Mouse (Mus musculus) cortical plate, adult 2 months (tissue): ENCODE results near the gene Ptprh.

ENCODE experiments used
- CTCF ChIP-seq: fragments of 200-500 bp; IDR thresholded peaks from 2 replicates; pipeline ENCODE4 v1.5.1; 2011; ENCODE audit warnings: mild to moderate bottlenecking, control low read depth, low read length; ENCODE audit not compliant: insufficient read depth; ENCODE audit errors: extremely low read depth
- POLR2A ChIP-seq: fragments of 200-500 bp; IDR thresholded peaks from 2 replicates; pipeline ENCODE4 v1.6.1; 2011; ENCODE audit warnings: mild to moderate bottlenecking, low read length, control low read depth; ENCODE audit not compliant: insufficient read depth; ENCODE audit errors: extremely low read depth

- TF ChIP-seq POLR2A, result no peak
- TF ChIP-seq CTCF, result no peak
These were observed 9.1 kb upstream of the Ptprh start for GRCm38 (mm10) chr7:4612956-4613355.
